Mouse (Mus musculus) testis, postnatal 10 days (tissue): ENCODE data around the gene Tmed2.
"Not testable (repeated sequence)": the region's sequence is repeated elsewhere in the genome, so short reads cannot be mapped to it uniquely, and the experiment has no call there.

Source experiments
- DNase-seq: peaks from one replicate; pipeline ENCODE4 v3.0.0; 2021; ENCODE audit warnings: low spot score

The Tmed2 gene

GRCm38 (mm10) chr5:124578633-124579317 lies 38.3 kb downstream of the Tmed2 start, which contains the start of the genes Eif2b1 and Gtf2h3:
Gene Eif2b1 (minus strand): TSS chr5:124579131.
Gene Gtf2h3 (plus strand): TSS chr5:124579140.
- peak; percentile 97 for DNase-seq

DNA sequence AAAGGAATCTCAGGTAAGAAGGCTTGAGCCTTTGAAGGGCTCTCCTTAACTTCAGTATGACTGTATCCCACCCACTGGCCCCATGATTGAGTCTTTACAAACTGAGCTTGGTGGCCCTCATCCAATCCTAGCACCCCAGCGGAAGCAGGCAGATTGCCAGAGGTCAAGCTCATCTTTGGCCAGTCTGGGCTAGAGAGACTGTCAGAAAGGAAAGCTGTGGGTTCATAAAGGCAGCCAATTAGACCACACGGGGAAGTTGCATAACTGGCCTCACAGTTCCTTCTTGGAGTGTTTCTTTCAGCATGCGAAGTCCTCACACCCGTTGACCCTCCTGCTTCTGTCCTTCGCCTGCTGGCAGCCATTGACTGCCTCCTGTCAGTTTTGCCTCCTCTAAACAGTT lies 42.0 kb downstream of the Tmed2 start:
- DNase-seq, result no peak

- no peak for DNase-seq
Observed at GRCm38 (mm10) chr5:124592768-124593167, 52.3 kb downstream of the Tmed2 start.

GRCm38 (mm10) chr5:124598224-124599174 lies 58.0 kb downstream of the Tmed2 start:
- peak; percentile 94 for DNase-seq

DNA sequence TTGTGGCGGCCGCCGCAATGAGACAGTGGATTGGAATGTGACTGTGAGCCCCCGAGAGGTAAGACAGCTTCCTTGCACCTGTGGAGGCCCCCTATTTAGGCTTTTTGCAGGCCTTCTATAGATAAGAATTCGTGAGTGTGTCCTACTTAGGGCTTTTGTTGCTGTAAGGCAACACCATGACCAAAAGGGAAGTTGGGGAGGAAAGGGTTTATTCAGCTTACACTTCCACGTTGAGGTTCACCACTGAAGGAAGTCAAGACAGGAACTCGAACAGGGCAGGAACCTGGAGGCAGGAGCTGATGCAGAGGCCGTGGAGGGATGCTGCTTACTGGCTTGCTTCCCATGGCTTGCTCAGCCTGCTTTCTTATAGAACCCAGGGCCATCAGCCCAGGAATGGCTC lies 59.2 kb downstream of the Tmed2 start:
- DNase-seq, result not testable (repeated sequence)
